Mouse (Mus musculus) neural tube, embryonic 13.5 days (tissue): ENCODE measurements at regions not wholly inside any gene's neighbourhood (a gene's known extent, or its start where the extent isn't known, plus 50 kb on each side); places are given as distances from the start of the nearest gene placed in this dataset.
A peak's percentile ranks its signal among the peaks of the same experiment; 100 is the strongest.

ENCODE experiments used
- ATAC-seq: fragments of 200-750 bp; cut with Nextera tagmentation; 2 replicates; pipeline ENCODE4 v1.8.0; 2017; ENCODE audit warnings: low read depth, mild to moderate bottlenecking, moderate TSS enrichment, moderate library complexity
- H3K27ac ChIP-seq: fragments of 300-500 bp; sonication (generic); replicated peaks from 2 replicates; pipeline ENCODE4 v1.5.1; 2015; ENCODE audit warnings: moderate library complexity, mild to moderate bottlenecking, inconsistent platforms
- H3K27me3 ChIP-seq: fragments of 300-500 bp; sonication (generic); 2 replicates; pipeline ENCODE4 v1.6.1; 2015; ENCODE audit warnings: mild to moderate bottlenecking, inconsistent platforms
- H3K36me3 ChIP-seq: fragments of 300-500 bp; sonication (generic); 2 replicates; pipeline ENCODE4 v1.6.1; 2015; ENCODE audit warnings: mild to moderate bottlenecking, inconsistent platforms
- H3K4me1 ChIP-seq: fragments of 300-500 bp; sonication (generic); replicated peaks from 2 replicates; pipeline ENCODE4 v1.6.1; 2015; ENCODE audit warnings: inconsistent platforms
- H3K4me2 ChIP-seq: fragments of 300-500 bp; sonication (generic); 2 replicates; pipeline ENCODE4 v1.6.1; 2015; ENCODE audit warnings: inconsistent platforms, mild to moderate bottlenecking, moderate library complexity
- H3K4me3 ChIP-seq: fragments of 300-500 bp; sonication (generic); 2 replicates; pipeline ENCODE4 v1.5.1; 2015; ENCODE audit warnings: mild to moderate bottlenecking, inconsistent platforms
- H3K9ac ChIP-seq: fragments of 300-500 bp; sonication (generic); 2 replicates; pipeline ENCODE4 v1.6.1; 2015; ENCODE audit warnings: moderate library complexity, mild to moderate bottlenecking, inconsistent platforms
- H3K9me3 ChIP-seq: fragments of 300-500 bp; sonication (generic); 2 replicates; pipeline ENCODE4 v1.6.1; 2016; ENCODE audit warnings: inconsistent platforms
- WGBS: fragments of 180-500 bp; shearing (Covaris S2); methylation state at CpG from one replicate; pipeline ENCODE4 v1.1.7; 2015; 5-methylcytosine and 5-hydroxymethylcytosine counted together

- ATAC-seq = no peak
- WGBS = 82% methylated on average over 1 of the region's 1 CpGs
- no peak overlapping the region for H3K27ac ChIP-seq
Measured at GRCm38 (mm10) chr6:35601373-35601772, 61.7 kb upstream of the Mtpn start.

DNA sequence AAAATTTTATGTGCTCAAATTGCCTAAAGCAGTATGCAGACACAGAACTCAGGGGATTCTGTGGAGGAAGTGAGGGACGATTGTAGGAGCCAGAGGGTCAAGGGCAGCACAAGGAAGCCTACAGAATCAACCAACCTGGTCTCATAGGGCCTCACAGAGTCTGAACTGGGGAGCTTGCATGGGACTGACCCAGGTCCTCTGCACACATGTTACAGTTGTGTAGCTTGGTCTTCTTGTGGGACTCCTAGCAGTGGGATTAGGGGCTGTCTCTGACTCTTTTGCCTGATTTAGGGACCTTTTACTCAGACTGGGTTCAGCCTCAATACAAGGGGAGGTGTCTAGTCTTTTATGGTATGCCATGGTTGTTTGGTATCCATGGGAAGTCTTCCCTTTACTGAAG, 60.2 kb upstream of the Mtpn start:
- Histone ChIP-seq H3K4me2 (no peak overlapping the region), H3K9ac (no peak overlapping the region), H3K36me3 (no peaks in the 10 kb centered on the region), H3K9me3 (0 out of 2 replicates have a peak, but pooled peaks cover 3% of the 10 kb centered on the region), H3K4me1 (0 out of 2 replicates have a peak, but pooled peaks cover 3% of the 10 kb centered on the region), H3K4me3 (no peak overlapping the region), H3K27me3 (no peaks in the 10 kb centered on the region), H3K27ac (no peak overlapping the region)
- 48% methylated on average over 1 of the region's 1 CpGs for WGBS
- no peak for ATAC-seq

More at GRCm38 (mm10) chr6:35601373-35601772, 61.7 kb upstream of the Mtpn start:
- H3K36me3 ChIP-seq = no peaks in the 10 kb centered on the region
- no peak overlapping the region for H3K4me2 ChIP-seq
- 0 out of 2 replicates have a peak, but pooled peaks cover 3% of the 10 kb centered on the region for H3K9me3 ChIP-seq
- 0 out of 2 replicates have a peak, but pooled peaks cover 3% of the 10 kb centered on the region for H3K4me1 ChIP-seq
- no peaks in the 10 kb centered on the region for H3K27me3 ChIP-seq
- H3K4me3 ChIP-seq = no peak overlapping the region
- no peak overlapping the region for H3K9ac ChIP-seq

- Histone ChIP-seq H3K4me3 (no peak overlapping the region), H3K27ac (no peak overlapping the region; the same call in 1 of the 2 replicates), H3K36me3 (no peaks in the 10 kb centered on the region), H3K9me3 (0 out of 2 replicates have a peak, but pooled peaks cover 3% of the 10 kb centered on the region), H3K27me3 (no peaks in the 10 kb centered on the region), H3K4me2 (no peak overlapping the region), H3K9ac (no peak overlapping the region), H3K4me1 (0 out of 2 replicates have a peak, but pooled peaks cover 3% of the 10 kb centered on the region)
- ATAC-seq = peak; percentile 59; the same call in 1 of the 2 replicates
- WGBS = 57% methylated on average over 12 of the region's 12 CpGs
Measured at GRCm38 (mm10) chr6:35598406-35599185, 58.9 kb upstream of the Mtpn start.

GRCm38 (mm10) chr6:35595012-35595411, 55.3 kb upstream of the Mtpn start:
- Histone ChIP-seq H3K9ac (no peak overlapping the region), H3K4me2 (no peak overlapping the region), H3K4me3 (no peak overlapping the region), H3K4me1 (0 out of 2 replicates have a peak, but pooled peaks cover 3% of the 10 kb centered on the region), H3K36me3 (no peaks in the 10 kb centered on the region), H3K9me3 (no peaks in the 10 kb centered on the region), H3K27me3 (no peaks in the 10 kb centered on the region), H3K27ac (no peak overlapping the region)
- WGBS = 89% methylated on average over 2 of the region's 2 CpGs
- no peak for ATAC-seq

- H3K4me2 ChIP-seq = no peak overlapping the region
- WGBS = 82% methylated on average over 3 of the region's 3 CpGs
- H3K27me3 ChIP-seq = no peaks in the 10 kb centered on the region
- H3K4me1 ChIP-seq = no peaks in the 10 kb centered on the region
- H3K4me3 ChIP-seq = no peak overlapping the region
- no peak for ATAC-seq
- H3K36me3 ChIP-seq = no peaks in the 10 kb centered on the region
- H3K27ac ChIP-seq = no peak overlapping the region
- H3K9me3 ChIP-seq = no peaks in the 10 kb centered on the region
- H3K9ac ChIP-seq = no peak overlapping the region
Measured at GRCm38 (mm10) chr6:35592234-35592633, 52.5 kb upstream of the Mtpn start.
